8 mouse cellular contexts compared by ENCODE assay signal in the genomic region with DNA sequence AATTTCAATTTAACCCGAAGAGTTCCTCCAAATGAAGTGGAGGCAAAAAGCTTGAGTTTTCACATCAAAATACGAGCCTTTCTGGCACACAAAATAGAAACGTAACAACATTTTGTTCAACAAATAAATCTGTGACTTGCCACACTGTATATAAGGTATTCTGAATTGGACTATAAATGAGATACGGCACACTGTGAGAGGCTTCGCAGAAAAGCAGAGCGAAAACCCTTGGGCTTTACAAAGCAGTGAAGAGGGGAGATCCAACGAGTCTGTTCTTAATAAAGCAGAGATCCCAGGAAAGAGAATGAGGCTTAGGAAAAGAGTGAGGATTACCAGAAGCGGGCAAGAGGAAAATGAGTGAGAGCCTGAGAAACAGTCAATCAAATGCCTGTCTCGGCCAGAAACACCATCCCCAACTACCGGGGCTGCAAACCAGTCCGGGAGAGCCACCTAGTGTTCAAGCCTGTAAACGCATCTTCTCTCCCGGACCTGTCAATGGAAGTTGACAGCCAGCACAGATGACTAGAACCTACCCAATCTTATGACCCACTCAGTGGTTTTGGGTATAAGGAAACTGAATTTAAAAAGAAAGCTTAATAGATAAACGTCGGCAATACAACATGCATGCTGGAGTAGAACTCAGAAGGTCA. TPM values are rescaled to one million over a fixed set of nuclear protein-coding genes. Genes with fewer than 3 reads are reported as not detected.
A peak's percentile ranks its signal among the peaks of the same experiment; 100 is the strongest.
DNase-seq lines count a peak whose midpoint lies in the region; TF ChIP-seq lines count a peak whose summit lies in the region.

No protein-coding gene starts in this region.

- no peak overlapping the region for H3K27ac ChIP-seq in ES-E14 (ENCODE audit: insufficient read depth, low read depth, low read length, poor library complexity, severe bottlenecking)
- no peak overlapping the region for H3K27ac ChIP-seq in embryonic facial prominence, embryonic 10.5 days (replicated peaks)
- no peak overlapping the region for H3K27ac ChIP-seq in hindbrain, embryonic 10.5 days

- H3K9ac ChIP-seq in ES-E14 (ENCODE audit: insufficient read depth, low read depth, low read length, poor library complexity, severe bottlenecking), result no peak overlapping the region

- peak; percentile 42 for DNase-seq in ES-E14 (ENCODE audit: low read depth, low spot score)
- DNase-seq in adrenal gland, postnatal 14 days, result peak; percentile 71
- peak; percentile 70 for DNase-seq in embryonic facial prominence, embryonic 10.5 days (ENCODE audit: low spot score)
- DNase-seq in hindbrain, embryonic 10.5 days (ENCODE audit: low spot score), result peak; percentile 66
- peak; percentile 40 for DNase-seq in layer of hippocampus, adult 9-10 months (ENCODE audit: low spot score)
- DNase-seq in lung, postnatal 36 days, result peak; percentile 49
- DNase-seq in right cerebral cortex, postnatal 10 days (ENCODE audit: low spot score in 2 of 2), result peak; percentile 75 to 85
- no peak for DNase-seq in c-Kit-positive CD71-positive TER-119-positive erythroid progenitor cells, embryonic 14.5 days (ENCODE audit: low spot score)

- no peaks in the 10 kb centered on the region for H3K4me1 ChIP-seq in ES-E14 (ENCODE audit: control insufficient read depth in 2 of 2, insufficient read depth in 2 of 2, low read length in 2 of 2, poor library complexity in 1 of 2)
- H3K4me1 ChIP-seq in embryonic facial prominence, embryonic 10.5 days, result no peaks in the 10 kb centered on the region
- H3K4me1 ChIP-seq in hindbrain, embryonic 10.5 days (replicated peaks), result no peaks in the 10 kb centered on the region

- no peaks in the 10 kb centered on the region for H3K36me3 ChIP-seq in ES-E14 (ENCODE audit: control insufficient read depth, insufficient read depth, low read length, poor library complexity, severe bottlenecking)
- H3K36me3 ChIP-seq in embryonic facial prominence, embryonic 10.5 days (replicated peaks), result no peaks in the 10 kb centered on the region
- H3K36me3 ChIP-seq in hindbrain, embryonic 10.5 days, result no peaks in the 10 kb centered on the region

- in situ Hi-C loops in ES-E14 (cut with MboI; ENCODE audit: low sequenced_read_pairs in 2 of 2, unreplicated experiment in 2 of 2), result loop anchor here in 1 of 2 experiments (10.0 kb wide), 1 partner anchor 162 kb away; no protein-coding TSS in a partner anchor

- 40% methylated on average over 15 of the region's 15 CpGs for WGBS in embryonic facial prominence, embryonic 10.5 days
- 40% methylated on average over 15 of the region's 15 CpGs for WGBS in hindbrain, embryonic 10.5 days

- H3K27me3 ChIP-seq in embryonic facial prominence, embryonic 10.5 days (replicated peaks; ENCODE audit: low read depth, poor library complexity, severe bottlenecking), result no peaks in the 10 kb centered on the region
- H3K27me3 ChIP-seq in hindbrain, embryonic 10.5 days (ENCODE audit: insufficient read depth, poor library complexity, severe bottlenecking), result no peaks in the 10 kb centered on the region

- H3K4me3 ChIP-seq in ES-E14 (ENCODE audit: insufficient read depth in 1 of 2, low read depth in 1 of 2, low read length in 2 of 2, poor library complexity in 1 of 2, severe bottlenecking in 1 of 2), result no peak overlapping the region
- H3K4me3 ChIP-seq in embryonic facial prominence, embryonic 10.5 days, result no peak overlapping the region
- H3K4me3 ChIP-seq in hindbrain, embryonic 10.5 days, result no peak overlapping the region

- H3K9me3 ChIP-seq in ES-E14 (ENCODE audit: control insufficient read depth, insufficient read depth, low read depth, low read length), result no peaks in the 10 kb centered on the region
- no peaks in the 10 kb centered on the region for H3K9me3 ChIP-seq in embryonic facial prominence, embryonic 10.5 days
- H3K9me3 ChIP-seq in hindbrain, embryonic 10.5 days, result no peaks in the 10 kb centered on the region

TF ChIP-seq in ES-E14, 5 proteins besides CTCF, POLR2A, EP300 and RAD21:
- no peak for TF ChIP-seq ZNF384 (IDR thresholded peaks at IDR 0.05; ENCODE audit: low read depth, low read length)
- peak; percentile 75; the same call in 1 of the 2 replicates for TF ChIP-seq ZC3H11A (IDR thresholded peaks at IDR 0.05; ENCODE audit: borderline replicate concordance, low read depth, low read length)
- no peak for TF ChIP-seq HCFC1 (IDR thresholded peaks at IDR 0.05; ENCODE audit: borderline replicate concordance, insufficient read depth, low read length)
- TF ChIP-seq MAFK (IDR thresholded peaks at IDR 0.05; ENCODE audit: insufficient read depth, low read depth, low read length), result no peak
- no peak for TF ChIP-seq CHD2 (IDR thresholded peaks at IDR 0.05; ENCODE audit: low read depth, low read length)

RNA-seq across cellular contexts. Expression of gene Gm10283, which starts 36.2 kb away (rescaled TPM):
- not detected in 2 replicates for total RNA-seq in ES-E14 (2012; rRNA removed)
- total RNA-seq in adrenal gland, postnatal 14 days (2021), result not detected in 2 replicates
- not detected in 2 replicates for polyA plus RNA-seq in embryonic facial prominence, embryonic 10.5 days (2016; fragmentation: Nextera tagmentation; extraction: Ambion mirVana)
- not detected in 2 replicates for polyA plus RNA-seq in hindbrain, embryonic 10.5 days (2016; fragmentation: Nextera tagmentation; extraction: Ambion mirVana)

RNA-seq across cellular contexts. Expression of gene Aadat, which starts 38.9 kb away (rescaled TPM):
- total RNA-seq in ES-E14 (2012; rRNA removed), result 0.40 TPM in 1 of 2 replicates, not detected in the other
- 0.30 and 11.1 TPM in 2 replicates for total RNA-seq in adrenal gland, postnatal 14 days (2021)
- polyA plus RNA-seq in embryonic facial prominence, embryonic 10.5 days (2016; fragmentation: Nextera tagmentation; extraction: Ambion mirVana), result 0.80 and 1.3 TPM in 2 replicates
- 0.86 and 1.2 TPM in 2 replicates for polyA plus RNA-seq in hindbrain, embryonic 10.5 days (2016; fragmentation: Nextera tagmentation; extraction: Ambion mirVana)
